Mouse (Mus musculus): ENCODE measurements around the gene Brwd1. TPM values are rescaled to one million over a fixed set of nuclear protein-coding genes. Genes with fewer than 3 reads are reported as not detected.

Gene Brwd1
- polyA plus RNA-seq, 1 experiment from 2014 or later: 208 TPM

DNA sequence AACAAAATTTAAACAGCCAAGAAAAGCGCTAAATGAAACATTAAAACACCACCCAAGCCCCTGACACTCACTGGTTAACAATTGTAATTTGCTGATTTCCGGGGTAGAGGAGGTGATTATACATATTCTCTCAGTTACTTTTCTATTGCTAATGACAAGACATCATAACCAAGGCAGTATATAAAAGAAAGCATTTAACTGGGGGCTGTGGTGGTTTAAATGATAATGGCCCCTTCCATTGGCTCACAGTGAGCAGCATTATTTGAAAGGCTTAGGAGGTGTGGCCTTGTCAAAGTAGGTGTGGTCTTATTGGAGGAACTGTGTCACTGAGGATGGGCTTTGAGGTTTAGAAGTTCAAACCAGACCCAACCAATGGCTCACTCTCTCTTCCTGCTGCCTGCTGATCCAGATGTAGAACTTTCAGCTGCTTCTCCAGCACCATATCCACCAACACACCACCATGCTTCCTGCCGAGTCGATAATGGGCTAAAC lies 129.1 kb downstream of the Brwd1 start:
- H3K9ac ChIP-seq (ENCODE audit: low read depth, low read length): no peak overlapping the region
- no peaks in the 10 kb centered on the region for H3K4me1 ChIP-seq (ENCODE audit: control insufficient read depth, insufficient read depth, low read depth, low read length)
- H3K27ac ChIP-seq (ENCODE audit: low read depth, low read length): no peak overlapping the region
- no peak overlapping the region for H3K4me3 ChIP-seq (ENCODE audit: low read length)
- no peak overlapping the region for H3K4me2 ChIP-seq (ENCODE audit: low read length)
- H3K27me3 ChIP-seq (replicated peaks; ENCODE audit: control insufficient read depth, insufficient read depth, low read length): no peaks in the 10 kb centered on the region
- no peak for ATAC-seq
- H3K36me3 ChIP-seq (ENCODE audit: control insufficient read depth, insufficient read depth, low read length): no peaks in the 10 kb centered on the region
- no peaks in the 10 kb centered on the region for H3K9me3 ChIP-seq (ENCODE audit: control insufficient read depth, low read length)
- WGBS: 93% methylated on average over 4 of the region's 4 CpGs

GRCm38 (mm10) chr16:95951471-95951870 lies 130.9 kb downstream of the Brwd1 start:
- Histone ChIP-seq H3K27me3 (replicated peaks; ENCODE audit: control insufficient read depth, insufficient read depth, low read length) (no peaks in the 10 kb centered on the region), H3K9ac (ENCODE audit: low read depth, low read length) (no peak overlapping the region), H3K4me1 (ENCODE audit: control insufficient read depth, insufficient read depth, low read depth, low read length) (no peaks in the 10 kb centered on the region), H3K4me3 (ENCODE audit: low read length) (no peak overlapping the region), H3K36me3 (ENCODE audit: control insufficient read depth, insufficient read depth, low read length) (no peaks in the 10 kb centered on the region), H3K27ac (ENCODE audit: low read depth, low read length) (no peak overlapping the region), H3K9me3 (ENCODE audit: control insufficient read depth, low read length) (no peaks in the 10 kb centered on the region), H3K4me2 (ENCODE audit: low read length) (no peak overlapping the region)
- 98% methylated on average over 2 of the region's 2 CpGs for WGBS
- ATAC-seq: no peak

GRCm38 (mm10) chr16:95945389-95946311 lies 136.7 kb downstream of the Brwd1 start:
- no peak overlapping the region for H3K27ac ChIP-seq (ENCODE audit: low read depth, low read length)
- peak overlapping the region; percentile 24 for H3K4me2 ChIP-seq (ENCODE audit: low read length)
- H3K4me3 ChIP-seq (ENCODE audit: low read length): no peak overlapping the region
- no peaks in the 10 kb centered on the region for H3K9me3 ChIP-seq (ENCODE audit: control insufficient read depth, low read length)
- H3K27me3 ChIP-seq (replicated peaks; ENCODE audit: control insufficient read depth, insufficient read depth, low read length): no peaks in the 10 kb centered on the region
- H3K36me3 ChIP-seq (ENCODE audit: control insufficient read depth, insufficient read depth, low read length): no peaks in the 10 kb centered on the region
- no peak overlapping the region for H3K9ac ChIP-seq (ENCODE audit: low read depth, low read length)
- ATAC-seq: peak; percentile 76
- 25% methylated on average over 20 of the region's 20 CpGs for WGBS
- peaks cover 6% of the 10 kb centered on the region for H3K4me1 ChIP-seq (ENCODE audit: control insufficient read depth, insufficient read depth, low read depth, low read length)

GRCm38 (mm10) chr16:95943186-95943585 lies 139.1 kb downstream of the Brwd1 start:
- H3K27me3 ChIP-seq (replicated peaks; ENCODE audit: control insufficient read depth, insufficient read depth, low read length): no peaks in the 10 kb centered on the region
- no peak overlapping the region for H3K9ac ChIP-seq (ENCODE audit: low read depth, low read length)
- no peak overlapping the region for H3K4me3 ChIP-seq (ENCODE audit: low read length)
- peaks cover 6% of the 10 kb centered on the region for H3K4me1 ChIP-seq (ENCODE audit: control insufficient read depth, insufficient read depth, low read depth, low read length)
- no peaks in the 10 kb centered on the region for H3K36me3 ChIP-seq (ENCODE audit: control insufficient read depth, insufficient read depth, low read length)
- no peak overlapping the region for H3K27ac ChIP-seq (ENCODE audit: low read depth, low read length)
- no peaks in the 10 kb centered on the region for H3K9me3 ChIP-seq (ENCODE audit: control insufficient read depth, low read length)
- 87% methylated on average over 6 of the region's 6 CpGs for WGBS
- ATAC-seq: no peak
- no peak overlapping the region for H3K4me2 ChIP-seq (ENCODE audit: low read length)

Small RNA genes within 50 kb of the gene (microRNA-seq; reads per million reads assigned to microRNA genes)
- not detected for gene Gm27833

Other genes with a start within 250 kb of the Brwd1 start
- gene Psmg1, start 91.6 kb downstream of the Brwd1 start, polyA plus RNA-seq (2015; fragmentation: Nextera tagmentation; extraction: Ambion mirVana): 60.3 and 64.2 TPM in 2 replicates
- gene Hmgn1, start 45.2 kb upstream of the Brwd1 start, polyA plus RNA-seq (2015; fragmentation: Nextera tagmentation; extraction: Ambion mirVana): 256 and 284 TPM in 2 replicates
- gene Wrb, start 62.9 kb upstream of the Brwd1 start, polyA plus RNA-seq (2015; fragmentation: Nextera tagmentation; extraction: Ambion mirVana): 227 and 233 TPM in 2 replicates
- 1.6 and 1.7 TPM in 2 replicates for gene Lca5l, start 109.7 kb upstream of the Brwd1 start, polyA plus RNA-seq (2015; fragmentation: Nextera tagmentation; extraction: Ambion mirVana)
- 1.8 and 4.2 TPM in 2 replicates for gene Sh3bgr, start 117.9 kb upstream of the Brwd1 start, polyA plus RNA-seq (2015; fragmentation: Nextera tagmentation; extraction: Ambion mirVana)
- gene B3galt5, start 153.3 kb upstream of the Brwd1 start, polyA plus RNA-seq (2015; fragmentation: Nextera tagmentation; extraction: Ambion mirVana): 6.0 and 6.4 TPM in 2 replicates